Mouse (Mus musculus) forebrain, embryonic 14.5 days (tissue): Measurements from ENCODE around the gene Nat8f1. TPM values are rescaled to one million over a fixed set of nuclear protein-coding genes. Genes with fewer than 3 reads are reported as not detected.

Experiments used
- ATAC-seq: fragments of 200-750 bp; cut with Nextera tagmentation; 2 replicates; pipeline ENCODE4 v1.8.0; 2017; ENCODE audit warnings: mild to moderate bottlenecking, moderate library complexity
- DNase-seq: peaks from one replicate; pipeline ENCODE4 v3.0.0-alpha.2; 2015; ENCODE audit warnings: low spot score
- H3K27ac ChIP-seq: fragments of 300-500 bp; sonication (generic); 2 replicates; pipeline ENCODE4 v1.5.1; 2014; ENCODE audit warnings: low read depth, mild to moderate bottlenecking, control low read depth, low read length, moderate library complexity
- H3K27me3 ChIP-seq: fragments of 300-500 bp; sonication (generic); replicated peaks from 2 replicates; pipeline ENCODE4 v1.6.1; 2014; ENCODE audit warnings: low read length, control low read depth, mixed read lengths; ENCODE audit not compliant: control insufficient read depth, insufficient read depth
- H3K36me3 ChIP-seq: fragments of 300-500 bp; sonication (generic); 2 replicates; pipeline ENCODE4 v1.6.1; 2014; ENCODE audit warnings: low read length, control low read depth; ENCODE audit not compliant: control insufficient read depth, insufficient read depth
- H3K4me1 ChIP-seq: fragments of 300-500 bp; sonication (generic); 2 replicates; pipeline ENCODE4 v1.6.1; 2014; ENCODE audit warnings: antibody characterized with exemption, low read length, control low read depth; ENCODE audit not compliant: control insufficient read depth, insufficient read depth
- H3K4me2 ChIP-seq: fragments of 300-500 bp; sonication (generic); 2 replicates; pipeline ENCODE4 v1.6.1; 2014; ENCODE audit warnings: mild to moderate bottlenecking, control low read depth, low read length
- H3K4me3 ChIP-seq: fragments of 300-500 bp; sonication (generic); 2 replicates; pipeline ENCODE4 v1.5.1; 2014; ENCODE audit warnings: low read depth, low read length, control low read depth
- H3K9ac ChIP-seq: fragments of 300-500 bp; sonication (generic); 2 replicates; pipeline ENCODE4 v1.6.1; 2014; ENCODE audit warnings: mild to moderate bottlenecking, low read length, control low read depth, moderate library complexity
- H3K9me3 ChIP-seq: fragments of 300-500 bp; sonication (generic); replicated peaks from 2 replicates; pipeline ENCODE4 v1.6.1; 2016; ENCODE audit warnings: low read length, control low read depth, mixed read lengths; ENCODE audit not compliant: control insufficient read depth
- WGBS: fragments of 180-500 bp; shearing (Covaris S2); extraction: QIAGEN DNeasy Blood & Tissue Kit; methylation state at CpG from one replicate; pipeline ENCODE4 v1.1.7; 2014; 5-methylcytosine and 5-hydroxymethylcytosine counted together
- polyA plus RNA-seq: library from polyadenylated mRNA; unstranded; fragments of >200 nt; fragmentation: Nextera tagmentation; extraction: Ambion mirVana; gene quantifications from 2 replicates; pipeline ENCODE4 v1.2.1, GENCODE M21; 2014

Nat8f1 gene
- polyA plus RNA-seq, 1 experiment from 2014 or later: 13.3 TPM

DNA sequence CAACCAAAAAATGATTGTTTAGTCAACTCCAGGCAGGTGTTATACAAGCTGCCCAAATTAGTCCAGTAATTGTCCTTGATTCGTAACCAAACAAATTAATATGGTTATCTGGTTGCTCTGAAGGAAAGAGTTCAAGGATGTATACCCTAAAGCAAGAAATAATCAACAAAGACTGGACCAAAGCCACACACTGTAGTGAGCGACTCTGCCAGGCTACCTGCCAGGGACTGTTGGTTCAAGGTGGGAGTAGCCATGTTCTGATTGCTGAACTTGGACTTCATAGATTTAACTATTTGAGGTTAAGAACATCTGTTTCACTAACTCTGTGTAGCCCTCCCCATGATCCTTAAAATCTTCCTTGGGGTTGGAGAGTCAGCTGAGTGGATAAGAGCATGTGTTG lies 52.4 kb downstream of the Nat8f1 start:
- ATAC-seq (no peak), DNase-seq (no peak)
- H3K4me1 ChIP-seq: no peaks in the 10 kb centered on the region
- H3K9ac ChIP-seq: no peak overlapping the region
- H3K27me3 ChIP-seq: no peaks in the 10 kb centered on the region
- H3K36me3 ChIP-seq: no peaks in the 10 kb centered on the region
- H3K9me3 ChIP-seq: no peaks in the 10 kb centered on the region
- WGBS: 81% methylated on average over 2 of the region's 2 CpGs
- H3K4me2 ChIP-seq: no peak overlapping the region
- no peak overlapping the region for H3K4me3 ChIP-seq
- H3K27ac ChIP-seq: no peak overlapping the region

- H3K4me3 ChIP-seq: no peak overlapping the region
- H3K27ac ChIP-seq: no peak overlapping the region
- no peak overlapping the region for H3K4me2 ChIP-seq
- H3K9me3 ChIP-seq: no peaks in the 10 kb centered on the region
- DNase-seq: no peak
- H3K27me3 ChIP-seq: no peaks in the 10 kb centered on the region
- H3K4me1 ChIP-seq: no peaks in the 10 kb centered on the region
- no peaks in the 10 kb centered on the region for H3K36me3 ChIP-seq
- H3K9ac ChIP-seq: no peak overlapping the region
- WGBS: 54% methylated on average over 3 of the region's 3 CpGs
- no peak for ATAC-seq
Measured at GRCm38 (mm10) chr6:85862565-85862964, 52.9 kb downstream of the Nat8f1 start.

GRCm38 (mm10) chr6:85861247-85861646 lies 54.2 kb downstream of the Nat8f1 start:
- Histone ChIP-seq H3K4me2 (no peak overlapping the region), H3K9me3 (no peaks in the 10 kb centered on the region), H3K27ac (no peak overlapping the region), H3K4me3 (no peak overlapping the region), H3K9ac (no peak overlapping the region), H3K36me3 (no peaks in the 10 kb centered on the region), H3K27me3 (no peaks in the 10 kb centered on the region), H3K4me1 (no peaks in the 10 kb centered on the region)
- WGBS: 87% methylated on average over 3 of the region's 3 CpGs
- ATAC-seq (no peak), DNase-seq (no peak)

Other genes with a start within 250 kb of the Nat8f1 start
- not detected in 2 replicates for gene Nat8f7, start 202.5 kb downstream of the Nat8f1 start, polyA plus RNA-seq
- not detected in 2 replicates for gene Nat8f3, start 149.9 kb downstream of the Nat8f1 start, polyA plus RNA-seq
- not detected in 2 replicates for gene Nat8f6, start 94.7 kb downstream of the Nat8f1 start, polyA plus RNA-seq
- not detected in 2 replicates for gene Nat8f5, start 94.7 kb downstream of the Nat8f1 start, polyA plus RNA-seq
- gene Nat8, start 83.6 kb downstream of the Nat8f1 start, polyA plus RNA-seq: 0.20 TPM in 1 of 2 replicates, not detected in the other
- gene Nat8f2, start 46.5 kb downstream of the Nat8f1 start, polyA plus RNA-seq: not detected in 2 replicates
- 6.9 and 8.0 TPM in 2 replicates for gene Nat8f4, start 10.8 kb downstream of the Nat8f1 start, polyA plus RNA-seq
- gene Tprkb, start 3.8 kb downstream of the Nat8f1 start, polyA plus RNA-seq: 33.5 and 34.6 TPM in 2 replicates
- gene Dusp11, start 46.0 kb upstream of the Nat8f1 start, polyA plus RNA-seq: 35.2 and 44.3 TPM in 2 replicates
- not detected in 2 replicates for gene Figla, start 100.5 kb upstream of the Nat8f1 start, polyA plus RNA-seq
- 108 and 134 TPM in 2 replicates for gene Add2, start 113.0 kb upstream of the Nat8f1 start, polyA plus RNA-seq